Mouse (Mus musculus) mammary gland, adult 2 months (tissue): Measurements from ENCODE around the gene Pkib. TPM values are rescaled to one million over a fixed set of nuclear protein-coding genes. Genes with fewer than 3 reads are reported as not detected.

Experiments
- polyA plus RNA-seq: library from polyadenylated mRNA; depleted of rRNA; stranded (reverse); fragments of >200 nt; gene quantifications from 2 replicates; pipeline ENCODE4 v1.2.3, GENCODE M21; 2012; ENCODE audit warnings: low replicate concordance; rRNA removed

Gene Pkib
- 1.3 and 2.0 TPM in 2 replicates for polyA plus RNA-seq

DNA sequence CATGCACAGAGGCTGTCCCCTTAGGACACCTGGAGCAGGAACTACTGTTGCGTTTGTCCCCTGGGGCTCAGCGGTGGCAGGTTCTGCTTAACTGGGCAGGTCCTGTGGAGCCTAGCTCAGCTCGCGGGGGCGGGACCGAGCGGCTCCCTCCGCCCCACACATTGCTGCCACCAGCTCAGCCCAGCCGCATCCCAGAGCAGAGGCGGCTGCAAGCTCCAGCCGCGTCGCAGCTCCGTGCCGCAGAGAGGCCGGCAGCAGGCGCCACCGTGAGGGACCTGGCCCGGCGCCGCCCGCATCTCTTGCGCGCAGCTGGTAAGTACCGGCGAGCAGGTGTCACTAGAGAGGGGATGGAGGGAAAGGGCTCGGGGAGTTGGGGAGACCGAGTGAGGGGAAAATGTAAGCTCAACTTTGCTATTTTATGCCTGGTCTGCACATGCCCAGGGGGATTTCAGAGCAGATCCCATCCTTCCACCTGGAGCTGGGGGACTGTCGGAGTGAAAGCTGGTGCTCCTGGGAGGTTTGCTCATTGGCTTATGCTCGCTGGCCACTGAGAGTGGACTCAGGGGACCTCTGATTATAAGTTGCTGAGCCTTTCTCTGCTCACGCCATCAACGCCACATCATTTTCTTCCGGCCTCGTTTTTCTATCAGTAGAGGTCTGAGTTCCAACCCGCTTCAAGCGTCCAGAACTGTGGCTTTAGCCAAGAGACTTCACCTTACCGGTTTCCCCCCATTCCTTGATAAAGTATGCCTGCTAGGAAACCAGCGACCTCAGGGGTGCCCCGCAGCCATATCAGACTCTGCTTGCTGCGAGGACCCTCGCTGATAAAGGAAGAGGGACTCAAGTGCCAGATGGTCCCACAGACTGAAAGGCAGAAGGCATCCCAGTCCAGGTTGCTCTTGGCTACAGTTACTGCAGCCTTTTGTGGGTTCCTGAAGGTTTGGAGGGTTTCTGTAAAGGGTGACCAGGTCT is at the start of gene Pkib:
Pkib (plus strand) TSS at position 86 of the 972 bp plus-strand sequence.

DNA sequence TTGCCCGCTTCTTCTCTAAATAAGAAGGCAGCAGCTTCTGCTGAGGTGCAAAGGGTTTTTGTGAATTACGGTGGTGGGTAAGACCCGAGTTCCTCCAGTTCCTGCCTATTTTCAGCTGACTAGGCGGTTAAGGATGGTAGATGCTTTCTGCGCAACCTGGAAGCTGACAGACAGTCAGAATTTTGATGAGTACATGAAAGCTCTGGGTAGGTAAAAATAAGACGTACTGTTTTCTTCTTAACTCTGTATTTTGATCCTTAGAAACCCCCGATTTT is 153.0 kb downstream of the Pkib start, which contains the start of gene Fabp7:
Fabp7 (plus strand) TSS at position 6 of the 275 bp plus-strand sequence.

Other genes with a start within 250 kb of the Pkib start
- 1.9 and 7.7 TPM in 2 replicates for gene Hsf2, start 145.6 kb upstream of the Pkib start, polyA plus RNA-seq
- gene Serinc1, start 99.5 kb upstream of the Pkib start, polyA plus RNA-seq, result 32.3 and 90.6 TPM in 2 replicates
- gene Fabp7, start 152.9 kb downstream of the Pkib start, polyA plus RNA-seq, result 0.19 TPM in 1 of 2 replicates, not detected in the other
- 123 and 129 TPM in 2 replicates for gene Smpdl3a, start 162.4 kb downstream of the Pkib start, polyA plus RNA-seq